Mouse (Mus musculus) limb, embryonic 12.5 days (tissue): Measurements from ENCODE around the gene Rbp4. TPM values are rescaled to one million over a fixed set of nuclear protein-coding genes. Genes with fewer than 3 reads are reported as not detected.

Source experiments
- ATAC-seq: fragments of 200-750 bp; cut with Nextera tagmentation; 2 replicates; pipeline ENCODE4 v1.8.0; 2017; ENCODE audit warnings: low read depth, moderate TSS enrichment; ENCODE audit not compliant: insufficient number of reproducible peaks, insufficient read depth, low FRiP score, low TSS enrichment
- H3K27ac ChIP-seq: fragments of 300-500 bp; sonication (generic); 2 replicates; pipeline ENCODE4 v1.5.1; 2016; ENCODE audit warnings: mild to moderate bottlenecking, moderate library complexity
- H3K27me3 ChIP-seq: fragments of 300-500 bp; sonication (generic); 2 replicates; pipeline ENCODE4 v1.6.1; 2016; ENCODE audit warnings: mild to moderate bottlenecking, moderate library complexity
- H3K36me3 ChIP-seq: fragments of 300-500 bp; sonication (generic); 2 replicates; pipeline ENCODE4 v1.6.1; 2016; ENCODE audit warnings: mild to moderate bottlenecking, moderate library complexity
- H3K4me1 ChIP-seq: fragments of 300-500 bp; sonication (generic); replicated peaks from 2 replicates; pipeline ENCODE4 v1.6.1; 2016
- H3K4me2 ChIP-seq: fragments of 300-500 bp; sonication (generic); 2 replicates; pipeline ENCODE4 v1.6.1; 2016; ENCODE audit warnings: mild to moderate bottlenecking, moderate library complexity
- H3K4me3 ChIP-seq: fragments of 300-500 bp; sonication (generic); replicated peaks from 2 replicates; pipeline ENCODE4 v1.5.1; 2016; ENCODE audit warnings: mild to moderate bottlenecking
- H3K9ac ChIP-seq: fragments of 300-500 bp; sonication (generic); replicated peaks from 2 replicates; pipeline ENCODE4 v1.6.1; 2016; ENCODE audit warnings: mild to moderate bottlenecking, moderate library complexity
- H3K9me3 ChIP-seq: fragments of 300-500 bp; sonication (generic); 2 replicates; pipeline ENCODE4 v1.6.1; 2016; ENCODE audit warnings: mild to moderate bottlenecking, moderate library complexity
- WGBS: fragments of 180-500 bp; shearing (Covaris S2); methylation state at CpG from one replicate; pipeline ENCODE4 v1.1.7; 2016; 5-methylcytosine and 5-hydroxymethylcytosine counted together
- polyA plus RNA-seq: library from polyadenylated mRNA; unstranded; fragments of >200 nt; fragmentation: Nextera tagmentation; extraction: Ambion mirVana; gene quantifications from 2 replicates; pipeline ENCODE4 v1.2.1, GENCODE M21; 2016

Rbp4 gene
- polyA plus RNA-seq, 1 experiment from 2014 or later: 6.8 TPM

DNA sequence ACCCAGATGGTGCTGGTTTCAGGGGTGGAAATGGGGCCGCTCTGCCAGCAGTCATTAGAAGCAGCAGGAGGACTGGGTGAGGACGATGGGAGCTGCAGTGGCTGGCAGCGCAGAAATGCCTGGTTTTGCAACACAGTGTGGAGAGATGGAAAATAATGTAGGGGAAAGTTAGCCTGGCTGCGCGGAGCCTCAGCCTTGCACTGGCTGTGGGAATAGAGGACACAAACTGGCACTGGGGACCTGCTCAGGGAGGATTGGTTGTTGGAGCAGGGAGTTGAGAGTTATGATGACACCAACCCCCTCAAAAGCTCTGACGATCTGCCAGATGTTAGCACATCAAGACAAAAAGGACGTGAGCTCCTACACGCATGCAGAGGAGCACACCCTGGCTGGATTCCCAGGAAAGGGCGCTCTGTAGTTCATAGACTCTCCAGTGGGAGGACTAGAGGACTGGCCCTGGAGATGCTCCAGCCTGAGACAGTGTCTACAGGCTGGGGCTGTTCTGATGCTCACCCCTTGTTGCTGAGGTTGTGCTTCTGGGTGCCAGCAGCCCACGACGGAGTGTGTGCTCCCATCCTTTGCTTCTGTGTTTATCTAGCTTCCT lies 38.0 kb downstream of the Rbp4 start:
- Histone ChIP-seq H3K4me2 (no peak overlapping the region), H3K36me3 (no peaks in the 10 kb centered on the region), H3K9me3 (no peaks in the 10 kb centered on the region), H3K27me3 (no peaks in the 10 kb centered on the region), H3K27ac (no peak overlapping the region), H3K9ac (no peak overlapping the region), H3K4me3 (no peak overlapping the region), H3K4me1 (peaks cover 7% of the 10 kb centered on the region)
- 56% methylated on average over 11 of the region's 11 CpGs for WGBS
- no peak for ATAC-seq

- no peaks in the 10 kb centered on the region for H3K36me3 ChIP-seq
- no peak overlapping the region for H3K9ac ChIP-seq
- H3K27ac ChIP-seq: no peak overlapping the region
- no peaks in the 10 kb centered on the region for H3K4me1 ChIP-seq
- no peaks in the 10 kb centered on the region for H3K9me3 ChIP-seq
- H3K4me2 ChIP-seq: no peak overlapping the region
- H3K27me3 ChIP-seq: no peaks in the 10 kb centered on the region
- 88% methylated on average over 4 of the region's 4 CpGs for WGBS
- no peak for ATAC-seq
- H3K4me3 ChIP-seq: no peak overlapping the region
These were observed 39.2 kb downstream of the Rbp4 start for GRCm38 (mm10) chr19:38085841-38086240.

DNA sequence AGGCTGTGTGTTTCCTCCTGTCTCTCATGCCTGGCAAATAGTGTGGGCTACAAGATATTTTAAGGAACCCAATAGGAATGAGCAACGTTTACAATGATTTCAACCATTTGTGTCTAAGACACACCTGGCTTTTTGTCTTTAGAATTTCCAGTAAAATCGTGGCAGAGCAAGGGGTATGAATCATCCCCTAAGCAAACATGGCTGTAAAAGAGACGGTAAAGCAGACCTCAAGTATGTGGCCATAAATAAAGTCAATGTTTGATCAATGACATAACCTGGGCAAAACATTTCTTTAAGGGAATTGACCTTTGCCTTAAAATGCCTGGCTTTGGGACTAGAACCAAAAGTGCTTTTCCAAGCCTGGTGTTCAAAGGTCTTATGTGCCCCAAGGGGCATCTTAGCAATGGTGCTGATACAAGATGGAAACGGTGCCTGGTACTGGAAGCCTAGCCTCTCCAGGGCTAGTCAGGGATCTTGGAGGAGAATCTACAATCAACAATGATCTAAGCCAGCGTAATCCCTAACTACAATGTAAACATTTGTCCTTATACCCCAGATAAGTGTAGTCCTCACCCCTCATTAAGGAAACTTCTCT lies 42.1 kb downstream of the Rbp4 start:
- ATAC-seq: no peak
- H3K27me3 ChIP-seq: no peaks in the 10 kb centered on the region
- no peak overlapping the region for H3K9ac ChIP-seq
- no peak overlapping the region for H3K4me3 ChIP-seq
- H3K36me3 ChIP-seq: no peaks in the 10 kb centered on the region
- no peaks in the 10 kb centered on the region for H3K4me1 ChIP-seq
- no peaks in the 10 kb centered on the region for H3K9me3 ChIP-seq
- 57% methylated on average over 5 of the region's 5 CpGs for WGBS
- H3K4me2 ChIP-seq: no peak overlapping the region
- H3K27ac ChIP-seq: no peak overlapping the region

DNA sequence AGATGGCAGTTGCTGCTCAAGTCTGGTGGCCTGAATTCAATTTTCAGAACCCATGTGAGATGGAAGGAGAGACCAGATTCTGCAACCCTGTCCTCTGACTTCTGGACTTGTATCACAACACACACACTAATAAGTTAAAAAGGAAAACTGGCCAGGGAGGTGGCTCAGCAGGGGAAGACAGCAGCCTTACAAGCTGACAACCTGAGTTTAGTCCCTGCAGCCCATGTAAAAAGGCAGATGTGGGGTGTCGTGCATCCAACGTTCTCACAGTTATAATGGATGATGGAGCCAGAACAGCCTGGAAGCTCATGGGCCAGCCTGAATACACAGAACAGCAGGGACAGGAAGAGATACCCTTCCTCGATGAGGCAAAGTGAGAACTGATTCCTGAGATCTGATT lies 43.7 kb downstream of the Rbp4 start:
- Histone ChIP-seq H3K4me1 (no peaks in the 10 kb centered on the region), H3K4me3 (no peak overlapping the region), H3K4me2 (no peak overlapping the region), H3K9ac (no peak overlapping the region), H3K36me3 (no peaks in the 10 kb centered on the region), H3K27ac (no peak overlapping the region), H3K9me3 (no peaks in the 10 kb centered on the region), H3K27me3 (no peaks in the 10 kb centered on the region)
- 78% methylated on average over 3 of the region's 3 CpGs for WGBS
- no peak for ATAC-seq

- Histone ChIP-seq H3K4me1 (no peaks in the 10 kb centered on the region), H3K9ac (no peak overlapping the region), H3K4me2 (no peak overlapping the region), H3K27me3 (no peaks in the 10 kb centered on the region), H3K4me3 (no peak overlapping the region), H3K9me3 (no peaks in the 10 kb centered on the region), H3K36me3 (peaks cover 14% of the 10 kb centered on the region), H3K27ac (no peak overlapping the region)
- no peak for ATAC-seq
- 58% methylated on average over 3 of the region's 3 CpGs for WGBS
These were observed 47.1 kb downstream of the Rbp4 start for GRCm38 (mm10) chr19:38077851-38078540.

GRCm38 (mm10) chr19:38076251-38076650 lies 48.8 kb downstream of the Rbp4 start:
- Histone ChIP-seq H3K36me3 (peaks cover 30% of the 10 kb centered on the region), H3K4me1 (no peaks in the 10 kb centered on the region), H3K27me3 (no peaks in the 10 kb centered on the region), H3K4me3 (no peak overlapping the region), H3K4me2 (no peak overlapping the region), H3K27ac (no peak overlapping the region), H3K9me3 (no peaks in the 10 kb centered on the region), H3K9ac (no peak overlapping the region)
- WGBS: 92% methylated on average over 2 of the region's 2 CpGs
- ATAC-seq: no peak

DNA sequence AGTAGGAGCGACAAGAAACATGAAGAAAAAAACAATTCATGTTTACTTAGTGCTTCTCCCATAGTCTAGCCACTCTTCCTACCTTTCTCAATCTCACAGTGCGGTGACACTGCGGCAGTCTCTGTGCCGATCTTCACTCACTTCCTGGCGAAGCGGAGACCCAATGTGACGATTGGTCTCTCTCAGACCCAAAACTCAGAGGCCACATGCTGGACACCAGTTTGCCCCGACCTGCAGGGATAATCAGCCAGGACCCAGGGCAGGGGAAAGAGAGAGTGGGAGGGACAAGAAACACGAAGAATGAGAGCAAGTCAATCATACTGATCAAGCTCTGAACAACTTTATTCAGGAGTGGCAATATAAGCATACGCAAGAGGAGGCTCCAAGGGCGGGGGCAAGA lies 50.0 kb downstream of the Rbp4 start:
- Histone ChIP-seq H3K36me3 (peaks cover 42% of the 10 kb centered on the region), H3K27me3 (no peaks in the 10 kb centered on the region), H3K9me3 (no peaks in the 10 kb centered on the region), H3K27ac (no peak overlapping the region), H3K9ac (no peak overlapping the region), H3K4me3 (no peak overlapping the region), H3K4me2 (no peak overlapping the region), H3K4me1 (no peaks in the 10 kb centered on the region)
- WGBS: 85% methylated on average over 11 of the region's 11 CpGs
- no peak for ATAC-seq

DNA sequence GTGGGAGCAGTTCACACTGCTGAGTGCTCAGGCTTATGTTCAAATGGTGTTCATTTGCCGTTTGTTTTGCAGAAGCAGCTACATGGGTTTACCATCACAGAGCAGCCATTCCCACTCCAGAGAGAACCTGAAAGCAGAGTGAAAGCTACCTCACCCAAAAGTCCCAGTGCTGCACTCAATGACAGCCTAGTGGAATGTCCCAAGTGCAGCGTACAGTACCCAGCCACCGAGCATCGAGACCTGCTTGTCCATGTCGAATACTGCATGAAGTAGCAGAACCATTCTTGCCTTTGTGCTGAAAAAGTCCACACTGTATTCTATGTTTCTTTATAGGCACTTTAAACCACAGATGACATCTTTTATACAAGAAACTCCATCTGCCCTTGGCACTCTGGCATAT lies 51.9 kb downstream of the Rbp4 start:
- Histone ChIP-seq H3K9me3 (no peaks in the 10 kb centered on the region), H3K4me1 (no peaks in the 10 kb centered on the region), H3K9ac (no peak overlapping the region), H3K36me3 (peaks cover 59% of the 10 kb centered on the region), H3K4me2 (no peak overlapping the region), H3K4me3 (no peak overlapping the region), H3K27ac (no peak overlapping the region), H3K27me3 (no peaks in the 10 kb centered on the region)
- no peak for ATAC-seq
- WGBS: 92% methylated on average over 5 of the region's 5 CpGs

Other genes starting within 250 kb of the Rbp4 start
- gene Myof, start 81.7 kb downstream of the Rbp4 start, polyA plus RNA-seq: 6.2 and 8.0 TPM in 2 replicates
- gene Cep55, start 70.3 kb downstream of the Rbp4 start, polyA plus RNA-seq: 27.5 and 28.7 TPM in 2 replicates
- gene Ffar4, start 28.2 kb downstream of the Rbp4 start, polyA plus RNA-seq: 0.15 TPM in 2 replicates
- not detected in 2 replicates for gene Pde6c, start 7.5 kb upstream of the Rbp4 start, polyA plus RNA-seq
- gene Fra10ac1, start 98.9 kb upstream of the Rbp4 start, polyA plus RNA-seq: 46.3 and 48.3 TPM in 2 replicates
- 0.74 and 1.2 TPM in 2 replicates for gene Lgi1, start 139.3 kb upstream of the Rbp4 start, polyA plus RNA-seq